Mouse (Mus musculus) lung, adult 2 months (tissue): ENCODE data around the gene Pick1.

Source experiments
- CTCF ChIP-seq: fragments of 200-500 bp; IDR thresholded peaks from 2 replicates; pipeline ENCODE4 v1.5.1; 2011; ENCODE audit warnings: mild to moderate bottlenecking, low read length, control low read depth; ENCODE audit not compliant: insufficient read depth
- POLR2A ChIP-seq: fragments of 200-500 bp; IDR thresholded peaks from 2 replicates; pipeline ENCODE4 v1.6.1; 2011; ENCODE audit warnings: low read depth, mild to moderate bottlenecking, control low read depth, low read length, borderline replicate concordance; ENCODE audit errors: extremely low read depth

GRCm38 (mm10) chr15:79265384-79265783 is 36.4 kb downstream of the Pick1 start:
- TF ChIP-seq CTCF (no peak), POLR2A (no peak)
